Mouse (Mus musculus): ENCODE data around the gene Fam213b. TPM values are rescaled to one million over a fixed set of nuclear protein-coding genes. Genes with fewer than 3 reads are reported as not detected.

Gene Fam213b
- total and polyA plus RNA-seq, 2 experiments from 2014 or later = 72.4 to 76.2 TPM

DNA sequence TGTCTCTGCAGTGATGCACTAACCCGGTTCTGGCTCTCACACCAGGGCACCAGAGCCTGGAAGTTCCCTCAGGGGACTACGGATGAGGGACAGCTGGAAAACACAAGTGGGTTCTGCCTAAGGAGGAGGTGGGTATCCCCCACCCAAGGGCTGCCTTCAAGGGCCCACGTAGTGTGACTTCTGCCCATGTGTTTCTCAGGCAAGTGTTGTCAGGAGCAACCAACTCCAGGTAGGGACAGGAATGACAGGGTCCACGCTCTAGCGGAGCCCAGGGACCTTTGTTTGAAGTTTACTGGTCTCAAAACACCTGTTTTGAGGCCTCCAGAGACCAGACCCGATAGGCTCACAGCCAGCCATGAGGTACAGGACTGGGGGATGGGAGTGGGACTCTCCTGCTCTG is 25.7 kb downstream of the Fam213b start:
- H3K9me3 ChIP-seq (replicated peaks; ENCODE audit: control insufficient read depth, low read length) = no peaks in the 10 kb centered on the region
- ATAC-seq (ENCODE audit: insufficient read depth, low read depth) (no peak), DNase-seq (ENCODE audit: low spot score) (no peak)
- H3K4me1 ChIP-seq (ENCODE audit: control insufficient read depth, insufficient read depth) = 0 out of 2 replicates have a peak, but pooled peaks cover 1% of the 10 kb centered on the region
- H3K9ac ChIP-seq (replicated peaks; ENCODE audit: low read depth, low read length) = no peak overlapping the region
- TF ChIP-seq CTCF (IDR thresholded peaks at IDR 0.05; ENCODE audit: low read depth) (no peak), EP300 (IDR thresholded peaks at IDR 0.05; ENCODE audit: low read depth) (no peak)
- H3K36me3 ChIP-seq (replicated peaks; ENCODE audit: control insufficient read depth, insufficient read depth, low read length) = no peaks in the 10 kb centered on the region
- no peak overlapping the region for H3K4me3 ChIP-seq (ENCODE audit: low read depth, low read length)
- 0 out of 2 replicates have a peak, but pooled peaks cover 11% of the 10 kb centered on the region for H3K27me3 ChIP-seq (ENCODE audit: control insufficient read depth, insufficient read depth, low read length)
- H3K27ac ChIP-seq (ENCODE audit: low read depth) = no peak overlapping the region
- WGBS = 67% methylated on average over 6 of the region's 6 CpGs
- no peak overlapping the region for H3K4me2 ChIP-seq (ENCODE audit: low read depth, low read length)

DNA sequence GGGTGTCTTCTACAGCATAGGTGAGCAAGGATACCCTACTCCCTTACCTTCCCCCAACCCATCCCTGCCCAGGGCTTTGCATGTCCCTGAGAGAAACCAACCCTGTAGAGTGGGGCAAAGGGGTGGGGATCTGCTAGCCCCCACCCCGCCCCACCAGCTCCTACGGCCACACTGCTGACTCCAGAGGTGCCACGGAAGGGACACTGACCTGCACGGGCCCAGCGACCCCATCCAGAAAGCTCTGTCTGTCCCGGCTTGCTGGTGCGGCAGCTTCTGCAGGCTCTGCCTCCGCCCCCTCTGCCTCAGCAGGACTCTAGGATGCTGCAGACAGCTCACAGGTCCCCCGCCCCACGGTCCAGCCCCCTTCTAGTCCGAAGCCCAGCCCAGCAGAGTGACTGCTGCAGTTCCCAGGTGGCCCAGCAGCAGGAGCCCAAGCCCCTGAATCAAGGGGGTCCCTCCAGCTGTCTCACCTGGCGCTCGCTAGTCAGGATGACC is 27.1 kb downstream of the Fam213b start:
- WGBS = 5% methylated on average over 12 of the region's 13 CpGs
- no peak overlapping the region for H3K9ac ChIP-seq (replicated peaks; ENCODE audit: low read depth, low read length)
- no peak for TF ChIP-seq CTCF (IDR thresholded peaks at IDR 0.05; ENCODE audit: low read depth)
- TF ChIP-seq EP300 (IDR thresholded peaks at IDR 0.05; ENCODE audit: low read depth) = no peak
- no peak overlapping the region for H3K27ac ChIP-seq (ENCODE audit: low read depth)
- ATAC-seq (ENCODE audit: insufficient read depth, low read depth) (peak; percentile 47; the same call in 1 of the 2 replicates), DNase-seq (ENCODE audit: low spot score) (no peak)
- H3K36me3 ChIP-seq (replicated peaks; ENCODE audit: control insufficient read depth, insufficient read depth, low read length) = no peaks in the 10 kb centered on the region
- H3K9me3 ChIP-seq (replicated peaks; ENCODE audit: control insufficient read depth, low read length) = no peaks in the 10 kb centered on the region
- H3K4me2 ChIP-seq (ENCODE audit: low read depth, low read length) = no peak overlapping the region
- no peak overlapping the region for H3K4me3 ChIP-seq (ENCODE audit: low read depth, low read length)
- no peaks in the 10 kb centered on the region for H3K4me1 ChIP-seq (ENCODE audit: control insufficient read depth, insufficient read depth)
- H3K27me3 ChIP-seq (ENCODE audit: control insufficient read depth, insufficient read depth, low read length) = 0 out of 2 replicates have a peak, but pooled peaks cover 11% of the 10 kb centered on the region

DNA sequence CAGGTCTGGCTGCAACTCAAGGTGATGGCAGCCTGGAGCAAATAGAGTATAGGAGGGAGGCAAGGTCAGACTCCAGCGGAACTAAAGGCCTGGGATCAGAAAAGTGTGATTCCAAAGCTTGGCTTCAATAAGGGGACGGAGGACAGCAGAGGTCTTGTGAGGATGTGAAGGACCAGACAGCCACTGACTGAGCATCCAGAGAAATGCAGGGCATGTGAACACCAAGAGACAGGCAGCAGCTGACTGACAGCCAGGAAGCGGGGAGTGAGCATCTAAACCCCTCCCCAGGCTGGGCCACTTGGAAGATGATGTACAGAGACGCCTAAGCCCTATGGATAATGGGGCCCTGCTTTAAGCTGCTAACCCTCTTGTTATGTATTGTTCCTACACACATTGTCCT is 28.2 kb downstream of the Fam213b start:
- WGBS = 65% methylated on average over 4 of the region's 4 CpGs

DNA sequence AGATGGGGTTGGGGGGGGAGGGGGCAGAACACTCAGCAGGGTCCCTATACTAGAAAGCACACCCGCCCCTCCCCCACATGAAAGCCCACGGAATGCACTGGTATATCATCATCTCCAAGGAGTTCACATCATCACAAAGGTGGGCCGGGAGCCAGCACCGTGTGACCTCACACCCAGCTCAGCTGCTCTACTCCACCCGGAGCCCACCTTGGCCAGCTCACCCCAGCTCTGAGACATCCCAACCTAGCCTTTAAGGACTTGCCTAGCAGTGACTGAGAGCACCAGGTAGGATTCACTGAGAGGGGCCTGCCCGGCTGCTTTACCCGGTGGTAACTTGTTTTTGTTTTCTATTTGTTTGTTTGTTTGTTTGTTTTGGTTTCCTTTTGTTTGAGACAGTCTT is 29.5 kb downstream of the Fam213b start, which contains the start of gene Mmel1:
Mmel1 (plus strand) TSS at position 146 of the 400 bp plus-strand sequence.
- Histone ChIP-seq H3K9ac (replicated peaks; ENCODE audit: low read depth, low read length) (no peak within 1 kb of the TSS), H3K4me1 (ENCODE audit: control insufficient read depth, insufficient read depth) (no peaks in the 10 kb centered on the region; the same call in 1 of the 2 replicates), H3K9me3 (replicated peaks; ENCODE audit: control insufficient read depth, low read length) (no peaks in the 10 kb centered on the region), H3K36me3 (replicated peaks; ENCODE audit: control insufficient read depth, insufficient read depth, low read length) (no peaks in the 10 kb centered on the region), H3K27me3 (ENCODE audit: control insufficient read depth, insufficient read depth, low read length) (0 out of 2 replicates have a peak, but pooled peaks cover 11% of the 10 kb centered on the region), H3K27ac (ENCODE audit: low read depth) (no peak within 1 kb of the TSS), H3K4me3 (ENCODE audit: low read depth, low read length) (no peak within 1 kb of the TSS), H3K4me2 (ENCODE audit: low read depth, low read length) (no peak within 1 kb of the TSS)
- whole genome bisulfite sequencing = 70% methylated on average over 7 of the region's 7 CpGs
- DNase-seq (ENCODE audit: low spot score) (no peak), ATAC-seq (ENCODE audit: insufficient read depth, low read depth) (no peak)
- no peak for TF ChIP-seq CTCF (IDR thresholded peaks at IDR 0.05; ENCODE audit: low read depth)
- no peak for TF ChIP-seq EP300 (IDR thresholded peaks at IDR 0.05; ENCODE audit: low read depth)

More for the DNA sequence above, 28.2 kb downstream of the Fam213b start:
- no peak overlapping the region for H3K4me3 ChIP-seq (ENCODE audit: low read depth, low read length)
- 0 out of 2 replicates have a peak, but pooled peaks cover 11% of the 10 kb centered on the region for H3K27me3 ChIP-seq (ENCODE audit: control insufficient read depth, insufficient read depth, low read length)
- H3K9ac ChIP-seq (replicated peaks; ENCODE audit: low read depth, low read length) = no peak overlapping the region
- H3K4me2 ChIP-seq (ENCODE audit: low read depth, low read length) = no peak overlapping the region
- no peak for TF ChIP-seq CTCF (IDR thresholded peaks at IDR 0.05; ENCODE audit: low read depth)
- no peak for TF ChIP-seq EP300 (IDR thresholded peaks at IDR 0.05; ENCODE audit: low read depth)
- DNase-seq (ENCODE audit: low spot score) (no peak), ATAC-seq (ENCODE audit: insufficient read depth, low read depth) (no peak)
- H3K27ac ChIP-seq (ENCODE audit: low read depth) = no peak overlapping the region
- no peaks in the 10 kb centered on the region for H3K9me3 ChIP-seq (replicated peaks; ENCODE audit: control insufficient read depth, low read length)
- no peaks in the 10 kb centered on the region for H3K36me3 ChIP-seq (replicated peaks; ENCODE audit: control insufficient read depth, insufficient read depth, low read length)
- H3K4me1 ChIP-seq (ENCODE audit: control insufficient read depth, insufficient read depth) = no peaks in the 10 kb centered on the region

DNA sequence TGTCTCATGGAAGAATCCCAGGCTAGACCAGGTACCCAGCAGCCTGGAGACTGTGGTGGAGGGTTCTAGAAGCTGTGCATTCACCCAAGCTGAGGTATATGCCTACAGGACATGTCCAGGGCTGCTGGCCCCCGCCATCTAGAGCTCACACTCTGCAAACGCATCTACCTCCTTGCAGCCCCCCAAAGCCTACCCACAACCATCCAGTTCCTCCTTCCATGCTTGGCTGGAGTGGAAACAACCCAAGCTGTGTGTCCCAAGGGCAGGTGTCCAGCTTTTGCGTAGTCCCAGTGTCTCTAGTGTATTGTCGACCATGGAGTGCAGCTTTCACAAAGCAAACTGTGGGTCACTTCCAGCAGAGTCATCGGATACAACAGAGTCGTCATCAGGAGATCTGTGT is 31.7 kb downstream of the Fam213b start:
- ATAC-seq (ENCODE audit: insufficient read depth, low read depth) (no peak), DNase-seq (ENCODE audit: low spot score) (no peak)
- H3K27me3 ChIP-seq (ENCODE audit: control insufficient read depth, insufficient read depth, low read length) = 0 out of 2 replicates have a peak, but pooled peaks cover 11% of the 10 kb centered on the region
- H3K4me1 ChIP-seq (ENCODE audit: control insufficient read depth, insufficient read depth) = peaks cover 3% of the 10 kb centered on the region; the same call in 1 of the 2 replicates
- WGBS = 66% methylated on average over 6 of the region's 6 CpGs
- H3K36me3 ChIP-seq (replicated peaks; ENCODE audit: control insufficient read depth, insufficient read depth, low read length) = no peaks in the 10 kb centered on the region
- no peak overlapping the region for H3K4me3 ChIP-seq (ENCODE audit: low read depth, low read length)
- H3K9me3 ChIP-seq (replicated peaks; ENCODE audit: control insufficient read depth, low read length) = no peaks in the 10 kb centered on the region
- no peak overlapping the region for H3K4me2 ChIP-seq (ENCODE audit: low read depth, low read length)
- H3K9ac ChIP-seq (replicated peaks; ENCODE audit: low read depth, low read length) = no peak overlapping the region
- no peak for TF ChIP-seq EP300 (IDR thresholded peaks at IDR 0.05; ENCODE audit: low read depth)
- TF ChIP-seq CTCF (IDR thresholded peaks at IDR 0.05; ENCODE audit: low read depth) = no peak
- H3K27ac ChIP-seq (ENCODE audit: low read depth) = no peak overlapping the region

DNA sequence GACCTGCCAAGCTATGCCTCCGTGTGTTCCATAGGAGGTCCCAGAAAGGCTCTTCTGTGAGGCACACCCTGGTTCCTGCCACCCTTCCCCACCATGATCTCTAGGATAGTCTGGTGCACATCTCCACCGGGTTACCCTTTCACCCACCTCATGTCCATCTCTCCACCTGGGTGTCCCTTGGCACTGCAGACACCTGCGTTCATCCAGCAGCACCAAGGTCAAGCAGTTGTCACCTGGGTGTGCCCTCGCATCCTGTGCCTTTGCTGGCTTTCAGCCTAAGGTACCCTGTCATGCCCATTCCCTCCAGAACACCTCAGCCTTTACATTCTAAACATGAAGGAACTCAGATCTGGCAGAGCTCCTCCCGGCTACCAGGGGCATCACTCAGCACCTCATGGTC is 32.5 kb downstream of the Fam213b start:
- H3K9me3 ChIP-seq (replicated peaks; ENCODE audit: control insufficient read depth, low read length) = no peaks in the 10 kb centered on the region
- 80% methylated on average over 5 of the region's 5 CpGs for WGBS
- H3K27me3 ChIP-seq (ENCODE audit: control insufficient read depth, insufficient read depth, low read length) = 0 out of 2 replicates have a peak, but pooled peaks cover 10% of the 10 kb centered on the region
- no peak overlapping the region for H3K4me2 ChIP-seq (ENCODE audit: low read depth, low read length)
- ATAC-seq (ENCODE audit: insufficient read depth, low read depth) = no peak
- DNase-seq (ENCODE audit: low spot score) = no peak
- H3K4me1 ChIP-seq (ENCODE audit: control insufficient read depth, insufficient read depth) = peaks cover 3% of the 10 kb centered on the region; the same call in 1 of the 2 replicates
- H3K36me3 ChIP-seq (replicated peaks; ENCODE audit: control insufficient read depth, insufficient read depth, low read length) = no peaks in the 10 kb centered on the region
- H3K27ac ChIP-seq (ENCODE audit: low read depth) = no peak overlapping the region
- H3K4me3 ChIP-seq (ENCODE audit: low read depth, low read length) = no peak overlapping the region
- TF ChIP-seq CTCF (IDR thresholded peaks at IDR 0.05; ENCODE audit: low read depth) = no peak
- no peak for TF ChIP-seq EP300 (IDR thresholded peaks at IDR 0.05; ENCODE audit: low read depth)
- H3K9ac ChIP-seq (replicated peaks; ENCODE audit: low read depth, low read length) = no peak overlapping the region

Data from heart, postnatal 0 days (tissue).